Mouse (Mus musculus): ENCODE data around the gene Gm20390.
"Not testable (repeated sequence)": the region's sequence is repeated elsewhere in the genome, so short reads cannot be mapped to it uniquely, and the experiment has no call there.

Gene Gm20390

DNA sequence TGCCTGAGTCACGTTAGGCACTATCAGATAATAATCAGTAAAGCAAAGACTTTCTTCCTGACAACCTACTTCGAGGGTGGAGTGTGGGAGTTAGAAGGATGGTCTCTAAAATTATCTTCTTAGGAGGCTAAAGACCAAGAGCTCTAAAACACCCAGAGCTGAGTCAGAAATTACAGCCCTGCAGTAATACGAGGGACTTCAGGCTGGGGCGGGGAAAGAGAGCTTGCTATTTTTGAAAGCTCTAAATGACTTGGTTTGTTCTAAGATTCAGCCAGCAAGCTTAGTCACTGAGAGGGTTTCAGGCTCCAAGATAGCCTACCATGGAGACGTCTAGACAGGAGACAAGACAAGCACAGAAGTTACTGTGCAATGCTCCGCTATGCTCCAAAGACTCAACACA is 2.7 kb downstream of the Gm20390 start:
- DNase-seq (ENCODE audit: low spot score in 2 of 2), result no peak

DNA sequence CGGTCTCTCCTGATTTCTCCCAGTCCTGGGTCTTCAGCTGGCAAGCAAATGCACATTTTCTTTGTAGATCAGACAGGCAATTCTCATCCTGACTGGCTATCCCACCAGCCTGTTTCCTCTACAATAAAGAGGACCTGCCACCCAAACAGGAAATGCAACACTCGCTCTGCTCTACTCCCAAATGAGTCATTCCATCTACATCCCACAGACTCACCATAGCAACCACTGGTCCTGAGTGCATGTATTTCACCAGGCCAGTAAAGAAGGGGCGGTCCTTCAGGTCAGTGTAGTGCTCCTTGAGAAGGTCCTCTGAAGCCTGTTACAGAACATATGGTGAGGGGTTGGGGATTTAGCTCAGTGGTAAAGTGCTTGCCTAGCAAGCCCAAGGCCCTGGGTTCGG is 5.1 kb downstream of the Gm20390 start:
- no peak for DNase-seq (ENCODE audit: low spot score in 2 of 2)

DNA sequence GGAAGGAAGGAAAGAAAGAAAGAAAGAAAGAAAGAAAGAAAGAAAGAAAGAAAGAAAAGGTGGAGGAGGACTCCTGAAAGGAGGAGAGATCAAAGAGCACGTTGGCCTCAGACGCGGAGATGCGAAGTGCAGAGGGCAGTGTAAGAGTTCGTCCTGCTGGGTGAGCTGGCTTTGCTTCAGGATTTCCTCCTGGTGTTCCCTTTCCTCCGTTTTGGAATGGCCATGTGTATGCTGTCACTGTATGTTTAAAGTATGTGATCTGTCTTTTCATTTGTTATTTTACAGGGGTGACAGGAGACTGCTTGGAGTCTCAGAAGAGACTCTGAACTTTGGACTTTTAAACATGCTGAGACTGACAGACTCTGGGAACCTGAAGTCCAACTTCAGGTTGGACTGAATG is 6.6 kb downstream of the Gm20390 start:
- no peak for DNase-seq (ENCODE audit: low spot score in 2 of 2)

DNA sequence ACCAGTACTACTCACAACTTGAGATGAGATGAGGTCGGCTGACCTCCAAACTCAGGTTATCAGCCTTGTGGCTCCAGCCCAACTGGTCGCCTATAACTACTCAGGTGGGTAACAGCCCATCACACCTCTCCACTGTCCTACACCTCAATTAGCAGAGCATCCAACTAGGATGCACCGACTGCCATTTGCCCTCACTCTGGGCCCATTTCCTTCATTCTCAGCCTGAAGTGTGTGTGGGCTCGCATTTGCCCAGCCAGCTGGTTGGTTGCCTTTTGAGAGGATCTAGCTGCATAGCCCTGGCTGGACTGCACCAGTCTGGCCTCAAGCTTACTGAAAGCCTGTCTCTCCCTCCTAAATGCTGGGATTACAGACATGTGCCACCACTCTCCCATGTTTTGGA is 10.3 kb downstream of the Gm20390 start:
- no peak for DNase-seq (ENCODE audit: low spot score in 2 of 2)

DNA sequence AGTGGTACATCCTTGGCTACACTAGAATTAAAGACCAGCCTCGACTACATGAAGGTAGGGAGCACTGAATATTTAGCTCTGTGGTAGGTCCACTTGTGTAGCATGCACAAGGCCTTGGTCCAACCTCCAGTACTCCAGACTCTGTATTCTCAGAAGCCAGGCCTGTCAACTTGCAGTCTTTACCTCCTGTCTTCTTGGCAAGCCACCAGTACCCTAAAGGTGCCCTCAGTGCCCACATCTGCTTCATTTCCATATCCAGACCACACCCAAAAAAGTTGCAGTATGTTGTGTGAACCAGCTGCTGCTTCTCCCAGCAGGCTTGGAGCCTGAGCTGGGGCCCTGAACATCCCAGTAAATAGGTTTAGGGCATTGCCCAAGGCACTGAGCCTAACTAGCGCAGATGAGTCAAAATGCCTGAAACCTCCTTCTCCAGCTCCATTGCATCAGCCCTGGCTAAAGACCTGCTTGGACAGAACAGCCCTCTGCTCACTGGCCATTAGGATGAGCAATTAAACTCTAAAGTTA is 11.0 kb downstream of the Gm20390 start:
- no peak for DNase-seq (ENCODE audit: low spot score in 2 of 2)

DNA sequence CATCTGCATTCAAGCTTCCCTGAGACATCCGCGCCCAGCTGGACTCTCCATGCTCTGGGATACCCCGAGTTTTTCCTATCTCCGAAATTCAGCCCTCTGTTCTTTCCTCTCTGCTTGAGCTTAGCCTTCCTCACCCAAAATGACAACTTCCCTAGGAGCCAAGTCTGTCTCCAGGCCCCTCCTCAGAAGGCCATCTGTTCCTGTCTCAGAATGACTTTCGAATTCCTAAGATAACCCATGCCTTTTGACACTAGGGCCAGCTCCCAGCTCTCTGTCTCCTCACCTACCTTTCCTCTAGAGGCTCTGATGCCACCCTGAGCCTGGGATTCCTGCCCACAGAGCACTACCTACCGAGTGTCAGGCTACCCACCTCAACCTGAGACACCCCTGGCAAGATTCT is 11.9 kb downstream of the Gm20390 start, which contains the start of gene Nme2:
Nme2 (minus strand) TSS at position 101 of the 400 bp plus-strand sequence.
- no peak for DNase-seq (ENCODE audit: low spot score in 2 of 2)

DNA sequence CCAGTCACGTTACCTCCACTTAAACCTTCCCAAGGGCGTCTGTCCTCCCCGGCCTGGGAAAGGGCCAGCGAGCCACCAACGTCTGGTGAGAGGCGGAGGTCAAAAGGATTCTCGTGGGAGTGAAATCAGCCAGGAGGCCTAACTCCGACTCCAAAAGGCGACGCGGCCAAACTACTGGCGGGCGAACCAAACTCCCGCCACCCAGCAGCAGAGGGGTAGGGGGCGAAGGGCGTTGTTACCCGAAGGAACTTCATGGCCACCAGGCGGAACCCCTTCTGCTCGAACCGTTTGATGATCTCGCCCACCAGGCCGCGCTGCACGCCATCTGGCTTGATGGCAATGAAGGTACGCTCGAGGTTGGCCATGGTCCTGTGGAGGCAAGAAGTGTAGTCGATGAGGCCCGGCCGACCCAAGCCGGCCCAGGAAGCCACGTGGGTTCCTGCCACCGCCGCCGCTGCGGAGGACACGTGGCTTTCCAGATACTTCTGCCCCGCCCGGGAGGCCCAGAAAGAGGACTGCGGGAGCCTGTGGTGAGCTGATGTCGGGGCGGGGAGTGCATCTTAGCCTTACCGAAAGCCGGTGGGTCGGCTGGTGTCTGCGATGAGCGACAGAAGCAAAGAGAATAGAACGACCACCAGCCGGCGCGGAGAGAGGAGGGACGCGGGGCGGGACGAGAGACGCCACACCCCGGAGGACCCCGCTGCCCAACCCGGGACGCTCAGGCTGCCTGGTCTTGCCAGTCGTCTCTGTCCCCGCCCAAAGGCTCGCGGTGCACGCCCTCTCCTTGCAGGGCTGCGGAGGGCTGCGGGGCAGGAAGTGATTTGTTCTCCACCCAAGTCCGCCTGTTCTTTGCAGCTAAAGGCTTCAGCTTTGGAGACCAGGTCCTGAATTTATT is 12.6 kb downstream of the Gm20390 start:
- peak; percentile 95 for DNase-seq (ENCODE audit: low spot score in 2 of 2)

DNA sequence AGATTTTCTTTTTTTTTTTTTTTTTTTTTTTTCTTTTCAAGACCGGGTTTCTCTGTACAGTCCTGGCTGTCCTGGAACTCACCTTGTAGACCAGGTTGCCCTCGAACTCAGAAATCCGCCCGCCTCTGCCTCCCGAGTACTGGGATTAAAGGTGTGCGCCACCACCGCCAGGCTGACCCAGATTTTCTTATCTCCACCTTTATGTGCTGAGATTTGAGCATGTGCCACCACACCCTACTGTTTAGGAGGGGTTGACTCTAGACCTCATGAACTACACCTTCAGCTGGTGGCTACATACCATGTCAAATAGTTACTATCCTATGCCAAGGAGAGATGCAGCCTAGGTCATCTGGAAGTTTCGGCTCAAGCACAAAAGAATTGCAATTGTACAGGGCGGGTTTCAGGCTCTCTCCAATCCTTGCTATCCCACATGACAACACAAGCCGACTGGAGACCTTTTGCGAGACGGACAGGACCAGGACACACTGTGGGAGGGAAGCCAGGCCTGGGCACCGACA is 13.3 kb downstream of the Gm20390 start:
- DNase-seq (ENCODE audit: low spot score in 2 of 2), result no peak

DNA sequence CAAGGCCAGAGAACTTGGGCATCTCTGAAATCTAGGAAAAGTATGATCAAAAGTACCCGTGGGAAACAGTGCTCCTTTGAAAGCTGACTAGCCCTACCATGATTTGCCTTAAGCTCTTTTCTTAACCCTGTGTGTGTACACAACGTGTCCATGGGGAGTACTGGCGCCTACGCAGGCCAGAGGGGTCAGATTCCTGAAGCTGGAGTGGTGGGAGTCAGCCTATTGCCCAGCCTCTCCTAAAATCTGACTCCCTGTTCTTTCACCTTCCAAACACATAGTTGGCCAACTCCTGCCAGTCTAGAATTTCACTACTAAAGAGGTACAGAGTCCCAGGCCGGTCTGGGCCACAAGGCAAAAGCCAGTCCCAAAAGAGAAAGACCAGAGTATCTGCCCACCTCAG is 15.7 kb downstream of the Gm20390 start:
- DNase-seq (ENCODE audit: low spot score in 2 of 2), result no peak

DNA sequence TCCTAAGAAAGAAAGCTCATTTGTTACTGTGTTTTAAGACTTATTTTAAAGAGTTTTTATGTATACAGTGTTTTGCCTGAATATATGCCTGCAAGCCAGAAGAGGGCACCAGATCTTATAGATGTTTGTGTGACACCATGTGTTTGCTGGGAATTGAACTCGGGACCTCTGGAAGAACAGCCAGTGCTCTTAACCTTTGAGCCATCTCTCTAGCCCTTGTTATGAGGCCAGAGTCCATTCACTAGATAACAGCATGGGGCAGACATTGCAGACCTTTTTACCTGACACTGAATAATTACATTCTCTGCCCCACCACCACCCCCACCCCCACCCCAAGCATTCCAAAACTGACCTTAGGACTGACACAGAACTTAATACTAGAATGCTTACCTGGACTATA is 18.0 kb downstream of the Gm20390 start:
- DNase-seq (ENCODE audit: low spot score in 2 of 2), result no peak

DNA sequence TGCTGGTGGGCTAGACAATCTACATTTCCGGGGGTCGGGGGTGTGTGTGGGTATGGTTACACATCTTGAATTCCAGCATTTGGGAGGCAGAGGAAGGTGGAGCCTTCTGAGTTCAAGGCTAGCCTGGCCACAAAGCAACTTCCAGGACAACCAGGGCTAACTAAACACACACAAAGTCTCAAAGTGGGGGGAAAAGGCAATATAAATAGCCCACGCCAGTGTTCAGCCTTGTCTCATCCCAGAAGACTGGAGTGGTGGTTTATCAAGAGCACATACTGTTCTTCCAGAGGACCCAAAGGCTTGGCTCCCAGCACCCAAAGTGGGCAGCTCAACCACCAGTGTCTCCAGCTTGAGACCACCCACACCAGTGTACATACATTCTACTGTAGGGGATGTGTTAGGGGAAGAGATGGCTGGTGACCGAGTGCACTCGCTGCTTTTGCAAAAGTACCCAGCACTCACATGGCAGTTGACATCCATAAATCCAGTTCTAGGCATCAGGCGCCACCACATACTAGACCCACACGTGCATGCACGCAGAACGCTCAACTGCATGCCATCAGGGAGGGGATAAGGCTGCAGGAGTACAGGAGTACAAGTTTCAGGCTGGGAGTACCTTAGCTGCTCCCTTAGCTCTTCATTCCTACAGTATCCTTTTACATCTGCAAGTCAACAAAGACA is 19.1 kb downstream of the Gm20390 start:
- no peak for DNase-seq (ENCODE audit: low spot score in 2 of 2)

DNA sequence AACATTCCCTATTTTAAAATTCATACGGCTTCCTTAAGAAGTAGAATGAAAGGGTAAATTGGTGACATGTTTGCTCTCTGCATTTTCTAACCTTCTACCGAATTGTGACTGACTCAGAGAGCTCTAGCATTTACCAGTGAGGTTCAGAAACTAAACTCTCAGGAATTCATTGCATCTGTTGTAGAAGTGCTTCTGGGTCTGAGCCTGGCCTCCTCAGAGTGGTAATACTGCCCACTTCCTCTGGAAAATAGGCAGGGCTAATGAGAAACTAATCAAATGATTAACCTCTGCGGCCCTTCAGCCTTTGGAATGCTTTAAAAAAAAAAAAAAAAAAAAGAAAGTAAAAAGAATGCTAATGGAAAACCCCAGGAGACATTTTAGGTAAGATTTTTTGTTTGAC is 23.1 kb downstream of the Gm20390 start:
- DNase-seq (ENCODE audit: low spot score in 2 of 2), result no peak

DNA sequence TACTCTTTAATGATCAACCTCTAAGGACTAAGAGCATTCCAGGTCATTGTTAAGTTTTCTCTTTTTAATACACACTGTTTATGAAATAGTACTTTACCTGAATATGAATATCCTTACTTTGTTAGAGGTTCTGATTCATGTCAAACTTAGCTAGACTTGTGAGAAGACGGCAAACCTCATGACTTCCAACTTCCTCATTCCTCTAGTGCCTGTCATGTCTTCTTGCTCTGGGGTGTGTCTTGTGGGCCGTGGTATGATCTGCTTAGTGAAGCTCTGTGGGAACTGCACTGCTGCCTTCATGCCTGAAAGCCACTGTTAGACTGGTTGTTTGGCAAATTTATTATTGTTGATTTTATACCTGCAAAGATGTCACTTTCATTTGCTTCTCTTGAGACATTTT is 27.2 kb downstream of the Gm20390 start:
- DNase-seq (ENCODE audit: low spot score in 2 of 2), result no peak

DNA sequence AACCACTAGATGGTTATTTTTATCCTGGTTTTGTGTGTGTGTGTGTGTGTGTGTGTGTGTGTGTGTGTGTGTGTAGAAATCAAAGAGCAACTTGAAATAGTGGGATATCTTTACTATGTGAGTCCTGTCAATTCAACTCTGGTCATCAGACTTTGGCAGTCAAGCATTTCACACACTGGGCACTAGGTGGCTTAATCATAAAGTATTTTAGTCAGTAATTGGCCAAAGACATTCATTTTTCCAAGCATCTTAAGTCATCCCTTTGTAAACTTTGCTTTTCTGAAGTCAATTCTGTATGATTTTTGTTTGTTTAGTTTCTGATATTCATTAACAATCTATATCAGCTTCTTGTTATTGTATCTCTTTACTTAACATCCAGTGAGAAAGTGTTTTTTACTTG is 39.0 kb downstream of the Gm20390 start:
- DNase-seq (ENCODE audit: low spot score in 2 of 2), result no peak

DNA sequence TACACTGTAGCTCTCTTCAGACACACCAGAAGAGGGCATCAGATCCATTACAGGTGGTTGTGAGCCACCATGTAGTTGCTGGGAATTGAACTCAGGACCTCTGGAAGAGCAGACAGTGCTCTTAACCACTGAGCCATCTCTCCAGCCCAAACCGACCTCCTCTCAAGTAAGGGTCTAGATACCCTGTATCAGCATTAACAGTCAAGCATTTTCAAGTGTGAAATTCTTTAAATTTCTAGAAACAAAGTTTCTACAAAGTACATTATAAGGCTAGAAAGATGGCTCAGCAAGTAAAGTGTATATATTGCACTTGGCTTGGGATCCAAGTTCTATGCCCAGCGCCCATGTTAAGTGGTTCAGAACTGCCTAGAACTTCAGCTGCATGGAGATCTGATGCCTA is 53.1 kb downstream of the Gm20390 start:
- DNase-seq (ENCODE audit: low spot score in 2 of 2), result not testable (repeated sequence)

DNA sequence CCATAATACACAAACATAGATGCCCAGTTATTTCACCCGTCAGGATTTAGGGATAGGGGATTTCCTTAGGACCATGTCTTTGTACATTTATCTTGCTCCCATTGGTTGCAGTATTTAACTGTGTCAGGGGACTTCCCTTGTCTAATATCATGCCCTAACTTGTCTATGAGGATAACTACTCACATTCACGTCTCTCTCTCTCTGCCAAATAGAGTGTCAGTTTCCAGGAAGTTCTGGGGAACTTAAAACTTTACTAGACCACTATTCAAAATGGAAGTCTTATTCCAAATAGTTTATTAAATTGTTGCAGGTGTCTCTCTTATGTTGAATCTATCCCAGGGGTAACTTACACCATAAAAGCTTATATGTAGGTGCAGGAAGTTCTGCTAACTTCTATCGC is 56.5 kb downstream of the Gm20390 start:
- DNase-seq (ENCODE audit: low spot score in 2 of 2), result no peak

DNA sequence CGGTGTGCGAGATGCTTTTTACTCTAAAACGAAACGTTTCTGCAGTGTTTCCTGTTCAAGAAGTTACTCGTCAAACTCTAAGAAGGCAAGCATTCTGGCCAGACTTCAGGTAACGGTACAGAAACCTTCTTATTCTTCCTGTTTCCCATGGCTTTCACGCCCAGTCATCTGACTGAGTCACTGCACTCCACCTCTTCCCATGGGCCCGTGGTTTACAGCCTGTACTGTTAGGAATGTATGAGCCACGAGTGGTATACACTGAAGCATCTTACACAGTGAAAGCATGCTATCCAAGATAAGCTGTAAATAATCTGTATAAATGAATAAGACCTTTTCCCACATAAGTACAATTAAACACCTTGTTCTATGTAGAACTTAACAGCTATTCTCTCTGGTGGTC is 59.3 kb downstream of the Gm20390 start:
- DNase-seq (ENCODE audit: low spot score in 2 of 2), result no peak

DNA sequence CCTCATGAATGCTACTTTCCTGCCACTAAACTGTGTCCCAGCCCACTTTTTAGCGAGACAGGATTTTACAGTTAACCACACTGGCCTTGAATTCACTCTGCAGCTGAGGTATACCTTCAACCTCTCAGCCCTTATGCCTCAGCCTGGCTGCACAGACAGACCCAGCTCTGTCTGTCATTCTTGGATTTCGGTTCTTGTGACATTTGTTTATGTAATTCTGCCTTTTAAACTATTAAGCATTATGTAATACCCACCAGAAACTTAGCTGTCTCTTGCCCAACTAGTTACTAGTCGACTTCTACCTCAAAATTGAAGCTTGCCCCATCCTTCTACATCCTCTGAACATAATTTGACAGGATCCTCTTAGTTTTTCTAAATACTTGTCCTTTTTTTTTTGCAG is 60.3 kb downstream of the Gm20390 start:
- DNase-seq (ENCODE audit: low spot score in 2 of 2), result no peak

DNA sequence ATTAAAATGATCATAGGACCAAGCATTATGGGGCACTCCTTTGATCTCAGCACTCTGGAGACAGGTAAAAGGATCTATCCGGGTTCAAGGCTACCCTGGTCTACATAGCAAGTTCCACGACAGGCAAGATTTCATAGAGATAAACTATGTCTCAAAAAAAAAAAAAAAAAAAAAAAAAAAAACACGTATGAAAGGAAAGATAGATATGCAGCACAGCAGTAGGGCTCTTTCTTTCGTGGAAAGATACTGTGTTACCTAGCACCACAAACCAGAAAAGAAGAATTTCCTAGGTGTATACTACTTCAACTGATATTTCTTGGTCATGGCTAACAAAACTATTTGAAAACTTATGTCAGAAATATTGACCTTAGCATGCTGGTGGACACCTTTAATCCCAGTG is 61.3 kb downstream of the Gm20390 start:
- no peak for DNase-seq (ENCODE audit: low spot score in 2 of 2)

Data from right cerebral cortex, postnatal 10 days (tissue).